Mouse (Mus musculus) E14TG2a.4 (cell line): ENCODE results near the gene Olfr66.

Source experiments
- CTCF ChIP-seq: conservative IDR thresholded peaks from 2 replicates; pipeline ENCODE4 v1.5.1; 2014; ENCODE audit warnings: low read length
- NANOG ChIP-seq: IDR thresholded peaks from 2 replicates; pipeline ENCODE4 v1.6.1; 2014; ENCODE audit warnings: borderline replicate concordance, low read length, mixed read lengths
- POU5F1 ChIP-seq: IDR thresholded peaks from 2 replicates; pipeline ENCODE4 v1.6.1; 2014; ENCODE audit warnings: low read length, borderline replicate concordance

DNA sequence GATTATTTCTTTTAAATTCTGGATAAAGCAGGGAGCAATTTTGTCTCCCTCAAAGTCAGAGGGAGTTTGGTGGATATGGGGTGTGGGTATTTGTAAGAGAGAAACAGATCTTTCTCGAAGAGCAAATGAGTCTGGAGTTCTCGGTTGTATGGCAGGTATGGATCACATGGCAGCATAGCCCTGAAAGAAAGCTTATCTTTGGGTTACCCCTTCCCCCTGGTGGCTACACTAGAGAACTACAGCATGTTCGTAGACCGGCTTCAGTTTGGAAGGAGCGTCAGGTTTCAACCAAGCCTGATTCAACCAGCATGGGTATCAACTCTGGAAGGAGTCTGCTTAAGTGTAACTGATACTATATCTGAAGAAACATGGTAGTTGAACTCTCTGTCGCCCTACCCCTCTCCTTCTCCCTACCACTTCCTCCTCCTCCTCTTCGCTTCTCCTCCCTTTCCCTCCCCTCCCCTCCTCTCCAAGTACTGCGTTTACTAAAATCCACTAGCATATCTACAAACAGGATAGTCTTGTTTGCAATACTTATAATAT lies 27.0 kb upstream of the Olfr66 start:
- TF ChIP-seq CTCF (0 out of 2 replicates have a peak, but pooled peaks have one; percentile 7), POU5F1 (no peak), NANOG (no peak)
